Mouse (Mus musculus): Measurements from ENCODE around the gene Folr2.
A peak's percentile ranks its signal among the peaks of the same experiment; 100 is the strongest.

The Folr2 gene

GRCm38 (mm10) chr7:101857094-101857493 is at the start of gene Folr2:
Gene Folr2 (minus strand): TSS chr7:101857194.
- DNase-seq = no peak

GRCm38 (mm10) chr7:101906696-101907095 is 49.7 kb upstream of the Folr2 start:
- DNase-seq = no peak

- no peak for DNase-seq
Observed at GRCm38 (mm10) chr7:101906287-101906681, 49.3 kb upstream of the Folr2 start, which contains the start of gene Tomt. Gene Tomt (minus strand): TSS chr7:101906359.

- peak; percentile 99 for DNase-seq
Observed at GRCm38 (mm10) chr7:101905561-101906286, 48.7 kb upstream of the Folr2 start, which contains the start of gene Lamtor1. Gene Lamtor1 (plus strand): TSS chr7:101905904.

GRCm38 (mm10) chr7:101902846-101903245 is 45.9 kb upstream of the Folr2 start:
- no peak for DNase-seq

GRCm38 (mm10) chr7:101901969-101902368 is 45.0 kb upstream of the Folr2 start:
- DNase-seq = no peak

- DNase-seq = no peak
Observed at GRCm38 (mm10) chr7:101900331-101901097, 43.5 kb upstream of the Folr2 start.

- peak; percentile 96 for DNase-seq
Observed at GRCm38 (mm10) chr7:101896104-101897066, 39.4 kb upstream of the Folr2 start.

- no peak for DNase-seq
Observed at GRCm38 (mm10) chr7:101895695-101896094, 38.7 kb upstream of the Folr2 start.

- no peak for DNase-seq
Observed at GRCm38 (mm10) chr7:101888460-101888859, 31.5 kb upstream of the Folr2 start.

- no peak for DNase-seq
Observed at GRCm38 (mm10) chr7:101886274-101886673, 29.3 kb upstream of the Folr2 start.

GRCm38 (mm10) chr7:101884160-101884559 is 27.2 kb upstream of the Folr2 start:
- DNase-seq = no peak

- DNase-seq = no peak
Observed at GRCm38 (mm10) chr7:101882413-101883154, 25.6 kb upstream of the Folr2 start.

- DNase-seq = no peak
Observed at GRCm38 (mm10) chr7:101880855-101881254, 23.9 kb upstream of the Folr2 start.

GRCm38 (mm10) chr7:101875978-101876377 is 19.0 kb upstream of the Folr2 start:
- no peak for DNase-seq

- DNase-seq = no peak
Observed at GRCm38 (mm10) chr7:101871296-101871695, 14.3 kb upstream of the Folr2 start.

GRCm38 (mm10) chr7:101870629-101871028 is 13.6 kb upstream of the Folr2 start, which contains the start of gene Folr1:
Gene Folr1 (minus strand): TSS chr7:101870788.
- DNase-seq = no peak

GRCm38 (mm10) chr7:101869163-101869500 is 12.1 kb upstream of the Folr2 start:
- DNase-seq = no peak

GRCm38 (mm10) chr7:101868241-101869162 is 11.5 kb upstream of the Folr2 start:
- no peak for DNase-seq

- no peak for DNase-seq
Observed at GRCm38 (mm10) chr7:101867482-101867881, 10.5 kb upstream of the Folr2 start.
